Mouse (Mus musculus) hindbrain, embryonic 13.5 days (tissue): Measurements from ENCODE around the gene Runx2. TPM values are rescaled to one million over a fixed set of nuclear protein-coding genes. Genes with fewer than 3 reads are reported as not detected.

Experiments
- ATAC-seq: fragments of 200-750 bp; cut with Nextera tagmentation; 2 replicates; pipeline ENCODE4 v1.8.0; 2017; ENCODE audit warnings: moderate TSS enrichment; ENCODE audit not compliant: low FRiP score
- H3K27ac ChIP-seq: fragments of 300-500 bp; sonication (generic); 2 replicates; pipeline ENCODE4 v1.5.1; 2015; ENCODE audit warnings: inconsistent platforms, mild to moderate bottlenecking, moderate library complexity
- H3K27me3 ChIP-seq: fragments of 300-500 bp; sonication (generic); 2 replicates; pipeline ENCODE4 v1.6.1; 2015; ENCODE audit warnings: mild to moderate bottlenecking, inconsistent platforms
- H3K36me3 ChIP-seq: fragments of 300-500 bp; sonication (generic); 2 replicates; pipeline ENCODE4 v1.6.1; 2015; ENCODE audit warnings: mild to moderate bottlenecking, inconsistent platforms
- H3K4me1 ChIP-seq: fragments of 300-500 bp; sonication (generic); replicated peaks from 2 replicates; pipeline ENCODE4 v1.6.1; 2015; ENCODE audit warnings: inconsistent platforms
- H3K4me2 ChIP-seq: fragments of 300-500 bp; sonication (generic); 2 replicates; pipeline ENCODE4 v1.6.1; 2015; ENCODE audit warnings: inconsistent platforms, mild to moderate bottlenecking, moderate library complexity
- H3K4me3 ChIP-seq: fragments of 300-500 bp; sonication (generic); 2 replicates; pipeline ENCODE4 v1.5.1; 2015; ENCODE audit warnings: mild to moderate bottlenecking, inconsistent platforms
- H3K9ac ChIP-seq: fragments of 300-500 bp; sonication (generic); 2 replicates; pipeline ENCODE4 v1.6.1; 2015; ENCODE audit warnings: mild to moderate bottlenecking, inconsistent platforms
- H3K9me3 ChIP-seq: fragments of 300-500 bp; sonication (generic); 2 replicates; pipeline ENCODE4 v1.6.1; 2016; ENCODE audit warnings: inconsistent platforms
- WGBS: fragments of 180-500 bp; shearing (Covaris S2); methylation state at CpG from one replicate; pipeline ENCODE4 v1.1.7; 2015; 5-methylcytosine and 5-hydroxymethylcytosine counted together
- polyA plus RNA-seq: library from polyadenylated mRNA; unstranded; fragments of >200 nt; fragmentation: Nextera tagmentation; extraction: Ambion mirVana; gene quantifications from 2 replicates; pipeline ENCODE4 v1.2.1, GENCODE M21; 2015

Runx2 gene
- polyA plus RNA-seq, 1 experiment from 2014 or later: 0.62 TPM

GRCm38 (mm10) chr17:44745378-44745777, 69.2 kb downstream of the Runx2 start:
- no peaks in the 10 kb centered on the region for H3K9me3 ChIP-seq
- no peak overlapping the region for H3K9ac ChIP-seq
- no peaks in the 10 kb centered on the region for H3K36me3 ChIP-seq
- ATAC-seq: no peak
- no peak overlapping the region for H3K4me2 ChIP-seq
- H3K27ac ChIP-seq: no peak overlapping the region
- no peak overlapping the region for H3K4me3 ChIP-seq
- H3K27me3 ChIP-seq: peaks cover 11% of the 10 kb centered on the region
- 91% methylated on average over 8 of the region's 8 CpGs for WGBS
- no peaks in the 10 kb centered on the region for H3K4me1 ChIP-seq

GRCm38 (mm10) chr17:44743780-44744179, 70.8 kb downstream of the Runx2 start:
- Histone ChIP-seq H3K4me3 (no peak overlapping the region), H3K9ac (no peak overlapping the region), H3K27me3 (peaks cover 27% of the 10 kb centered on the region), H3K4me1 (no peaks in the 10 kb centered on the region), H3K36me3 (no peaks in the 10 kb centered on the region), H3K4me2 (no peak overlapping the region), H3K27ac (no peak overlapping the region), H3K9me3 (no peaks in the 10 kb centered on the region)
- 52% methylated on average over 3 of the region's 3 CpGs for WGBS
- ATAC-seq: no peak

DNA sequence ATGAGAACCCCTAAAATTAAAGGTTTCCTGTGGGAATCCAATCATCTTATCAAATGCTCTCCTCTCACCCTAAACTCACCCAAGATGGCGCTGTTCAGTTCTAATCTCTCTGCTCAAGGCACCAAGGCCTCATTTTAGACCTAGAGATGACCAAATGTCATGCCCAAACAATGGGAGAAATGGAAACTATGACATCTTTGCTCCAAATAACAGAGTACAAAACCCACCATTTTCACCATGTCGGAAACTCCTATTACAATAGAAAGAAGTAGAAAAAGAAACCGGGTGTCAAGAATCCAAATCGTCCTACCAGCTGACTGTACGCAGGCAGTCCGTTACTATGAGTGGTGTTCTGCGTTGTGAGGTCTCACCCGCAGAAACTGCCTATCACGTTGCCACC, 72.4 kb downstream of the Runx2 start:
- 84% methylated on average over 9 of the region's 9 CpGs for WGBS
- H3K4me3 ChIP-seq: no peak overlapping the region

DNA sequence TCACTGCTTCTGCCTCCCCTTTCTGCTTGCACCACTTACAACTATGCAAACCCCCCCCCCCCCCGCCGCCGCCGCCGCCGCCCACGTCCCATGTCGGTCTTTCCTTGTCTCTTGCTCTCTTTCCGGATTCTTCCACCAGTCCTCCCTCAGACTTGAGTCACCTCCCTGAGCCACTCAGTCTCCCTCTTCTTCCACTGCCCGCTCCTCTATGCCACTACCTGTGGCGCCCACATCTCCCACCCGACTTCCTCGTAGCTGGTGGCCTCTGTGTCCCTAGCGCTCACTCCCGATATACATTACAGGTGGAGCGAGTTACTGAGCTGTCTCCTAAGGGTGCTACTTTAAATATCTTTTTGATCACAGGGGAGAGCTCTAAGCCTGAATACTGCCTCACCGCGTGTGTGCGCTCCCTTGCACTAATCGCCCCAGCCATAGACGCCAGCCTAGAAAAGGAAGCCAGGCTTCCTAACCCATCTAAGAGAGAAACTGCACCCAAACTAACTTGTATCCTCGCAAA, 76.4 kb downstream of the Runx2 start:
- Histone ChIP-seq H3K9me3 (no peaks in the 10 kb centered on the region), H3K4me1 (peaks cover 41% of the 10 kb centered on the region), H3K27me3 (peaks cover 81% of the 10 kb centered on the region), H3K27ac (no peak overlapping the region), H3K9ac (no peak overlapping the region), H3K4me2 (peak overlapping the region; percentile 33), H3K4me3 (peak overlapping the region; percentile 12; the same call in 1 of the 2 replicates), H3K36me3 (no peaks in the 10 kb centered on the region)
- WGBS: 2% methylated on average over 13 of the region's 22 CpGs
- no peak for ATAC-seq

More for the DNA sequence above, 72.4 kb downstream of the Runx2 start:
- no peaks in the 10 kb centered on the region for H3K36me3 ChIP-seq
- no peak for ATAC-seq
- peaks cover 13% of the 10 kb centered on the region for H3K4me1 ChIP-seq
- H3K27ac ChIP-seq: no peak overlapping the region
- H3K9me3 ChIP-seq: no peaks in the 10 kb centered on the region
- H3K27me3 ChIP-seq: peaks cover 42% of the 10 kb centered on the region
- no peak overlapping the region for H3K9ac ChIP-seq
- H3K4me2 ChIP-seq: no peak overlapping the region

DNA sequence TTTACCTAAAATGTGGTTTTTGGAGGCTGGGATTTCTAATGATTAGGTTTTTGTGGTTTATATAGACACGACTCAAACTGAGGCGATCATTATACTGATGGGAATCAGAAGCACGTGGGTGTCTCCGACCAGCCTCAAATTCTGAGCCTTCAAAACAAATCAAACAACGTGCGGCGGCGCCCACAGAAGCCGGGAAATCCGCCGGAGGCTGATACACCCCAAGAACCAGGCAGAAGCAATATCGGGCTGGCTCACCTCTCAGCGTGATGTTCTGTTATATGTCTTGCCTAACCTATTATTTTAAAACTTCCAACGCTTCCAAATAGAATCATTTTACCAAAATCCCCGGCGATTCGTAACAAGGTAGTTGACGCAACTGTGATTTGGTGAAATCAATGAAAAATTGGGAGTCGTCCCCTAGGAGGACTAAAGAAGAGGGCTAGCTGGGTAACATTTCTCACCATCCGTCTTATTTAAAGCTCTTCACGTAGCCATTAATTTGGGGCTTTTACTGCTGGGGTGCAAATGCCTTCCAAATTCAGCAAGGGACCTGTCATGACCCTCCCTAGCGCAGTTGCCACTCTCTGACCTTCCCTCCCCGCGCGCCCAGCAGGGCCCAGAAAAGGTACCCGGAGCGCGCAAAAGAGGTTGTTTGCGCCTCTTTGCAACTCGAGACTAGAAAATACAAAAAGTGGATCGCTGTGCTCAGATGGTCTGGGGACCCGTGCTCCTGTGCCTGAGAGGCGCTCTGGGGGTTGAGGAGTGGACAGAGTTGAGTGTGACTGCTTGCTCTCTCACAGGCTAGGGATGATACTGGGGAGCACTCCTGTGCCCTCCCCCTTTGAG, 77.1 kb downstream of the Runx2 start:
- H3K9ac ChIP-seq: no peak overlapping the region
- peak overlapping the region; percentile 33 for H3K4me2 ChIP-seq
- under 1% methylated on average over 33 of the region's 33 CpGs for WGBS
- H3K4me1 ChIP-seq: peaks cover 41% of the 10 kb centered on the region
- no peak for ATAC-seq
- peak overlapping the region; percentile 12; the same call in 1 of the 2 replicates for H3K4me3 ChIP-seq
- H3K27ac ChIP-seq: no peak overlapping the region
- no peaks in the 10 kb centered on the region for H3K9me3 ChIP-seq
- peaks cover 83% of the 10 kb centered on the region for H3K27me3 ChIP-seq
- no peaks in the 10 kb centered on the region for H3K36me3 ChIP-seq

GRCm38 (mm10) chr17:44735991-44736561, 78.5 kb downstream of the Runx2 start:
- Histone ChIP-seq H3K9ac (peak overlapping the region; percentile 72), H3K9me3 (no peaks in the 10 kb centered on the region), H3K27me3 (peaks cover 90% of the 10 kb centered on the region), H3K27ac (no peak overlapping the region), H3K4me1 (peaks cover 41% of the 10 kb centered on the region), H3K4me3 (peak overlapping the region; percentile 63), H3K4me2 (peak overlapping the region; percentile 96), H3K36me3 (no peaks in the 10 kb centered on the region)
- ATAC-seq: peak; percentile 86
- under 1% methylated on average over 50 of the region's 73 CpGs for WGBS

GRCm38 (mm10) chr17:44735223-44735990, 79.2 kb downstream of the Runx2 start:
- H3K27ac ChIP-seq: no peak overlapping the region
- H3K4me1 ChIP-seq: peaks cover 41% of the 10 kb centered on the region
- WGBS: 1% methylated on average over 48 of the region's 64 CpGs
- no peaks in the 10 kb centered on the region for H3K9me3 ChIP-seq
- peak overlapping the region; percentile 96 for H3K4me2 ChIP-seq
- no peaks in the 10 kb centered on the region for H3K36me3 ChIP-seq
- H3K27me3 ChIP-seq: peaks cover 90% of the 10 kb centered on the region
- peak; percentile 49; the same call in 1 of the 2 replicates for ATAC-seq
- peak overlapping the region; percentile 63 for H3K4me3 ChIP-seq
- peak overlapping the region; percentile 72 for H3K9ac ChIP-seq

DNA sequence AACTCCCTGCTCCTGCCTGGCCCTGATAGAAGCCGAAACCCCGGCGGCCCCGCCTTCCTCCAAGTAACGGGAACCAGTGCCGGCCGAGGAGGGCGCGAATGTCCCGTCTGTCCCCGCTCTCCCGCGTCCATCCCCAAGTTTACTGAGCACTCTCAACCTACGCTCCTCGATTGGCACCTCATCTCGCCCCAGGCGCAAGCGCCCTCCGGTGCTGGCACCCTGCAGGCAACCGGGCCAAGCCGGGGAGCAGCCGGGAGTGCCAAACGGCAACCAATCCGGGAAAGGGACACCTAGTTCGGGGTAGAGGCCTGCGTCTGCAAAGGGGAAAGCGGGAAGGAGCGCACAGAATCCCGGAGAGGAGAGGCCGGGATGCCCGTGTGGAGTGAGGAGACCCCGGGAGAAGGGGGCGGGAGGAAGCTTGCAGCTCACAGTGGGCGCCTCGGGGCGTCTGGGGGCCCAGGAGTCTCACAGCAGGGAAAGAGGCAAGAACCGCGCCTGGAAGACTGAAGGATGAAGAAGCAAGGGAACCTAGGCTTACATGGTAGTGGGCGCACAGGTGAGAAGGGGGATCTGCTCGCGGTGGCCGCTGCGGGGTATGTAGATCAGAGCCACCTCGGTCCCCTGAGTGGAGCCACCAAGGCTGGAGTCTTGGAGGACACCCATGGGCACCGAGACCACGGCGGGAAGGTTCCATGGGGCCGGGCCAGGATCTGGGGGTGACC, 79.9 kb downstream of the Runx2 start:
- H3K4me2 ChIP-seq: peak overlapping the region; percentile 96
- H3K27ac ChIP-seq: no peak overlapping the region
- peak; percentile 34 for ATAC-seq
- H3K27me3 ChIP-seq: peaks cover 86% of the 10 kb centered on the region
- peak overlapping the region; percentile 63 for H3K4me3 ChIP-seq
- 1% methylated on average over 48 of the region's 48 CpGs for WGBS
- no peaks in the 10 kb centered on the region for H3K36me3 ChIP-seq
- no peaks in the 10 kb centered on the region for H3K9me3 ChIP-seq
- peak overlapping the region; percentile 72 for H3K9ac ChIP-seq
- H3K4me1 ChIP-seq: peaks cover 41% of the 10 kb centered on the region

- Histone ChIP-seq H3K27me3 (peaks cover 80% of the 10 kb centered on the region), H3K9ac (peak overlapping the region; percentile 72; the same call in 1 of the 2 replicates), H3K27ac (no peak overlapping the region), H3K4me2 (peak overlapping the region; percentile 96), H3K9me3 (no peaks in the 10 kb centered on the region), H3K4me1 (peaks cover 41% of the 10 kb centered on the region), H3K4me3 (peak overlapping the region; percentile 63), H3K36me3 (no peaks in the 10 kb centered on the region)
- 2% methylated on average over 23 of the region's 23 CpGs for WGBS
- no peak for ATAC-seq
These were observed 80.9 kb downstream of the Runx2 start for GRCm38 (mm10) chr17:44733544-44734310.

- Histone ChIP-seq H3K27ac (no peak overlapping the region), H3K9me3 (no peaks in the 10 kb centered on the region), H3K9ac (no peak overlapping the region), H3K4me1 (no peaks in the 10 kb centered on the region), H3K4me2 (no peak overlapping the region), H3K27me3 (peaks cover 40% of the 10 kb centered on the region), H3K36me3 (no peaks in the 10 kb centered on the region), H3K4me3 (no peak overlapping the region)
- 41% methylated on average over 2 of the region's 2 CpGs for WGBS
- ATAC-seq: no peak
These were observed 86.1 kb downstream of the Runx2 start for GRCm38 (mm10) chr17:44728464-44728863.

GRCm38 (mm10) chr17:44727675-44728074, 86.9 kb downstream of the Runx2 start:
- H3K9me3 ChIP-seq: no peaks in the 10 kb centered on the region
- no peak overlapping the region for H3K4me3 ChIP-seq
- no peaks in the 10 kb centered on the region for H3K36me3 ChIP-seq
- peaks cover 34% of the 10 kb centered on the region for H3K27me3 ChIP-seq
- H3K4me1 ChIP-seq: no peaks in the 10 kb centered on the region
- no peak overlapping the region for H3K27ac ChIP-seq
- H3K9ac ChIP-seq: no peak overlapping the region
- no peak for ATAC-seq
- H3K4me2 ChIP-seq: no peak overlapping the region
